Mouse (Mus musculus): ENCODE results near the gene Calm3.

Calm3 gene

GRCm38 (mm10) chr7:16920150-16920579 lies 3.7 kb downstream of the Calm3 start:
- H3K4me3 ChIP-seq (replicated peaks; ENCODE audit: low read length): no peak overlapping the region
- H3K36me3 ChIP-seq (ENCODE audit: insufficient read depth, low read length): peaks cover 68% of the 10 kb centered on the region
- H3K4me1 ChIP-seq (replicated peaks; ENCODE audit: low read depth, low read length): peaks cover 79% of the 10 kb centered on the region
- no peak for TF ChIP-seq POU5F1 (IDR thresholded peaks at IDR 0.05; ENCODE audit: borderline replicate concordance, low read length)
- no peak for TF ChIP-seq CTCF (conservative IDR thresholded peaks at IDR 0.05; ENCODE audit: low read length)
- no peak for TF ChIP-seq NANOG (IDR thresholded peaks at IDR 0.05; ENCODE audit: borderline replicate concordance, low read length)
- no peaks in the 10 kb centered on the region for H3K27me3 ChIP-seq (ENCODE audit: insufficient read depth, low read length)
- no peaks in the 10 kb centered on the region for H3K9me3 ChIP-seq (ENCODE audit: low read length)

GRCm38 (mm10) chr7:16919395-16920149 lies 4.3 kb downstream of the Calm3 start:
- TF ChIP-seq POU5F1 (IDR thresholded peaks at IDR 0.05; ENCODE audit: borderline replicate concordance, low read length): no peak
- TF ChIP-seq CTCF (conservative IDR thresholded peaks at IDR 0.05; ENCODE audit: low read length): no peak
- TF ChIP-seq NANOG (IDR thresholded peaks at IDR 0.05; ENCODE audit: borderline replicate concordance, low read length): no peak
- Histone ChIP-seq H3K4me1 (replicated peaks; ENCODE audit: low read depth, low read length) (peaks cover 81% of the 10 kb centered on the region), H3K4me3 (replicated peaks; ENCODE audit: low read length) (no peak overlapping the region), H3K27me3 (ENCODE audit: insufficient read depth, low read length) (no peaks in the 10 kb centered on the region), H3K36me3 (ENCODE audit: insufficient read depth, low read length) (peaks cover 74% of the 10 kb centered on the region), H3K9me3 (ENCODE audit: low read length) (no peaks in the 10 kb centered on the region)

GRCm38 (mm10) chr7:16918670-16919069 lies 5.2 kb downstream of the Calm3 start:
- H3K4me1 ChIP-seq (replicated peaks; ENCODE audit: low read depth, low read length): peaks cover 90% of the 10 kb centered on the region
- H3K4me3 ChIP-seq (replicated peaks; ENCODE audit: low read length): no peak overlapping the region
- peaks cover 76% of the 10 kb centered on the region for H3K36me3 ChIP-seq (ENCODE audit: insufficient read depth, low read length)
- no peak for TF ChIP-seq NANOG (IDR thresholded peaks at IDR 0.05; ENCODE audit: borderline replicate concordance, low read length)
- no peak for TF ChIP-seq CTCF (conservative IDR thresholded peaks at IDR 0.05; ENCODE audit: low read length)
- no peak for TF ChIP-seq POU5F1 (IDR thresholded peaks at IDR 0.05; ENCODE audit: borderline replicate concordance, low read length)
- H3K9me3 ChIP-seq (ENCODE audit: low read length): no peaks in the 10 kb centered on the region
- H3K27me3 ChIP-seq (ENCODE audit: insufficient read depth, low read length): no peaks in the 10 kb centered on the region

GRCm38 (mm10) chr7:16918014-16918413 lies 5.9 kb downstream of the Calm3 start:
- H3K27me3 ChIP-seq (ENCODE audit: insufficient read depth, low read length): no peaks in the 10 kb centered on the region
- no peak overlapping the region for H3K4me3 ChIP-seq (replicated peaks; ENCODE audit: low read length)
- peaks cover 76% of the 10 kb centered on the region for H3K36me3 ChIP-seq (ENCODE audit: insufficient read depth, low read length)
- peaks cover 87% of the 10 kb centered on the region for H3K4me1 ChIP-seq (replicated peaks; ENCODE audit: low read depth, low read length)
- no peaks in the 10 kb centered on the region for H3K9me3 ChIP-seq (ENCODE audit: low read length)
- no peak for TF ChIP-seq POU5F1 (IDR thresholded peaks at IDR 0.05; ENCODE audit: borderline replicate concordance, low read length)
- TF ChIP-seq NANOG (IDR thresholded peaks at IDR 0.05; ENCODE audit: borderline replicate concordance, low read length): no peak
- TF ChIP-seq CTCF (conservative IDR thresholded peaks at IDR 0.05; ENCODE audit: low read length): no peak

- H3K9me3 ChIP-seq (ENCODE audit: low read length): no peaks in the 10 kb centered on the region
- peaks cover 74% of the 10 kb centered on the region for H3K36me3 ChIP-seq (ENCODE audit: insufficient read depth, low read length)
- TF ChIP-seq NANOG (IDR thresholded peaks at IDR 0.05; ENCODE audit: borderline replicate concordance, low read length) (no peak), CTCF (conservative IDR thresholded peaks at IDR 0.05; ENCODE audit: low read length) (no peak), POU5F1 (IDR thresholded peaks at IDR 0.05; ENCODE audit: borderline replicate concordance, low read length) (no peak)
- peaks cover 81% of the 10 kb centered on the region for H3K4me1 ChIP-seq (replicated peaks; ENCODE audit: low read depth, low read length)
- H3K4me3 ChIP-seq (replicated peaks; ENCODE audit: low read length): no peak overlapping the region
- no peaks in the 10 kb centered on the region for H3K27me3 ChIP-seq (ENCODE audit: insufficient read depth, low read length)
Observed at GRCm38 (mm10) chr7:16917447-16917846, 6.5 kb downstream of the Calm3 start.

- peaks cover 68% of the 10 kb centered on the region for H3K36me3 ChIP-seq (ENCODE audit: insufficient read depth, low read length)
- TF ChIP-seq NANOG (IDR thresholded peaks at IDR 0.05; ENCODE audit: borderline replicate concordance, low read length): no peak
- TF ChIP-seq POU5F1 (IDR thresholded peaks at IDR 0.05; ENCODE audit: borderline replicate concordance, low read length): no peak
- TF ChIP-seq CTCF (conservative IDR thresholded peaks at IDR 0.05; ENCODE audit: low read length): no peak
Observed at GRCm38 (mm10) chr7:16916342-16917265, 7.3 kb downstream of the Calm3 start.

GRCm38 (mm10) chr7:16915461-16916340 lies 8.2 kb downstream of the Calm3 start:
- peaks cover 59% of the 10 kb centered on the region for H3K36me3 ChIP-seq (ENCODE audit: insufficient read depth, low read length)
- H3K9me3 ChIP-seq (ENCODE audit: low read length): no peaks in the 10 kb centered on the region
- peaks cover 64% of the 10 kb centered on the region for H3K4me1 ChIP-seq (replicated peaks; ENCODE audit: low read depth, low read length)
- TF ChIP-seq CTCF (conservative IDR thresholded peaks at IDR 0.05; ENCODE audit: low read length): no peak
- no peak for TF ChIP-seq POU5F1 (IDR thresholded peaks at IDR 0.05; ENCODE audit: borderline replicate concordance, low read length)
- TF ChIP-seq NANOG (IDR thresholded peaks at IDR 0.05; ENCODE audit: borderline replicate concordance, low read length): no peak
- no peaks in the 10 kb centered on the region for H3K27me3 ChIP-seq (ENCODE audit: insufficient read depth, low read length)
- H3K4me3 ChIP-seq (replicated peaks; ENCODE audit: low read length): 0 out of 2 replicates have a peak overlapping the region, but pooled peaks have one; percentile 13

More at GRCm38 (mm10) chr7:16916342-16917265, 7.3 kb downstream of the Calm3 start:
- Histone ChIP-seq H3K9me3 (ENCODE audit: low read length) (no peaks in the 10 kb centered on the region), H3K4me1 (replicated peaks; ENCODE audit: low read depth, low read length) (peaks cover 73% of the 10 kb centered on the region), H3K27me3 (ENCODE audit: insufficient read depth, low read length) (no peaks in the 10 kb centered on the region), H3K4me3 (replicated peaks; ENCODE audit: low read length) (no peak overlapping the region; the same call in 1 of the 2 replicates)

All from E14TG2a.4 (cell line).